Mouse (Mus musculus) testis, postnatal 14 days (tissue): Measurements from ENCODE around the gene Ppp1r14a.

Experiments used
- DNase-seq: peaks from one replicate; pipeline ENCODE4 v3.0.0; 2021; ENCODE audit warnings: low spot score

Gene Ppp1r14a

GRCm38 (mm10) chr7:29334156-29334555, 45.0 kb downstream of the Ppp1r14a start:
- no peak for DNase-seq

GRCm38 (mm10) chr7:29335276-29335675, 46.2 kb downstream of the Ppp1r14a start:
- DNase-seq: no peak

- DNase-seq: no peak
Measured at GRCm38 (mm10) chr7:29335841-29336671, 46.9 kb downstream of the Ppp1r14a start.

- DNase-seq: no peak
Measured at GRCm38 (mm10) chr7:29336795-29337319, 47.7 kb downstream of the Ppp1r14a start.

- no peak for DNase-seq
Measured at GRCm38 (mm10) chr7:29337766-29338165, 48.7 kb downstream of the Ppp1r14a start.

GRCm38 (mm10) chr7:29338351-29338919, 49.3 kb downstream of the Ppp1r14a start:
- DNase-seq: no peak

- peak; percentile 74 for DNase-seq
Measured at GRCm38 (mm10) chr7:29338984-29339679, 50.0 kb downstream of the Ppp1r14a start.

GRCm38 (mm10) chr7:29340247-29340646, 51.1 kb downstream of the Ppp1r14a start:
- DNase-seq: no peak

- DNase-seq: peak; percentile 74
Measured at GRCm38 (mm10) chr7:29340838-29341237, 51.7 kb downstream of the Ppp1r14a start.

- no peak for DNase-seq
Measured at GRCm38 (mm10) chr7:29341722-29342121, 52.6 kb downstream of the Ppp1r14a start.

GRCm38 (mm10) chr7:29342489-29343092, 53.5 kb downstream of the Ppp1r14a start:
- DNase-seq: no peak
